Mouse (Mus musculus) limb, embryonic 13.5 days (tissue): Measurements from ENCODE around the gene Trim2. TPM values are rescaled to one million over a fixed set of nuclear protein-coding genes. Genes with fewer than 3 reads are reported as not detected.

ENCODE experiments used
- ATAC-seq: fragments of 200-750 bp; cut with Nextera tagmentation; 2 replicates; pipeline ENCODE4 v1.8.0; 2017; ENCODE audit warnings: low read depth, moderate number of reproducible peaks, moderate TSS enrichment; ENCODE audit not compliant: low FRiP score
- H3K27ac ChIP-seq: fragments of 300-500 bp; sonication (generic); 2 replicates; pipeline ENCODE4 v1.5.1; 2015; ENCODE audit warnings: inconsistent platforms, mild to moderate bottlenecking, moderate library complexity
- H3K27me3 ChIP-seq: fragments of 300-500 bp; sonication (generic); 2 replicates; pipeline ENCODE4 v1.6.1; 2015; ENCODE audit warnings: mild to moderate bottlenecking, inconsistent platforms
- H3K36me3 ChIP-seq: fragments of 300-500 bp; sonication (generic); 2 replicates; pipeline ENCODE4 v1.6.1; 2015; ENCODE audit warnings: inconsistent platforms, mild to moderate bottlenecking, moderate library complexity
- H3K4me1 ChIP-seq: fragments of 300-500 bp; sonication (generic); 2 replicates; pipeline ENCODE4 v1.6.1; 2015; ENCODE audit warnings: inconsistent platforms
- H3K4me2 ChIP-seq: fragments of 300-500 bp; sonication (generic); replicated peaks from 2 replicates; pipeline ENCODE4 v1.6.1; 2015; ENCODE audit warnings: inconsistent platforms, mild to moderate bottlenecking, moderate library complexity
- H3K4me3 ChIP-seq: fragments of 300-500 bp; sonication (generic); 2 replicates; pipeline ENCODE4 v1.5.1; 2015; ENCODE audit warnings: moderate library complexity, mild to moderate bottlenecking, inconsistent platforms
- H3K9ac ChIP-seq: fragments of 300-500 bp; sonication (generic); 2 replicates; pipeline ENCODE4 v1.6.1; 2015; ENCODE audit warnings: mild to moderate bottlenecking, inconsistent platforms
- H3K9me3 ChIP-seq: fragments of 300-500 bp; sonication (generic); 2 replicates; pipeline ENCODE4 v1.6.1; 2016; ENCODE audit warnings: inconsistent platforms
- WGBS: fragments of 180-500 bp; shearing (Covaris S2); methylation state at CpG from one replicate; pipeline ENCODE4 v1.1.7; 2015; 5-methylcytosine and 5-hydroxymethylcytosine counted together
- polyA plus RNA-seq: library from polyadenylated mRNA; unstranded; fragments of >200 nt; fragmentation: Nextera tagmentation; extraction: Ambion mirVana; gene quantifications from 2 replicates; pipeline ENCODE4 v1.2.1, GENCODE M21; 2015

Trim2 gene
- polyA plus RNA-seq, 1 experiment from 2014 or later = 19.7 TPM

GRCm38 (mm10) chr3:84261863-84262262, 44.8 kb downstream of the Trim2 start:
- Histone ChIP-seq H3K36me3 (no peaks in the 10 kb centered on the region), H3K9me3 (no peaks in the 10 kb centered on the region), H3K4me2 (no peak overlapping the region), H3K9ac (no peak overlapping the region), H3K4me3 (no peak overlapping the region), H3K27ac (no peak overlapping the region), H3K4me1 (peaks cover 27% of the 10 kb centered on the region), H3K27me3 (peaks cover 71% of the 10 kb centered on the region)
- WGBS = 86% methylated on average over 6 of the region's 6 CpGs
- ATAC-seq = no peak

- H3K27me3 ChIP-seq = peaks cover 61% of the 10 kb centered on the region
- ATAC-seq = no peak
Measured at GRCm38 (mm10) chr3:84260837-84261236, 45.8 kb downstream of the Trim2 start.

GRCm38 (mm10) chr3:84260024-84260535, 46.6 kb downstream of the Trim2 start:
- peak overlapping the region; percentile 96 for H3K4me2 ChIP-seq

More at GRCm38 (mm10) chr3:84260837-84261236, 45.8 kb downstream of the Trim2 start:
- H3K36me3 ChIP-seq = no peaks in the 10 kb centered on the region
- no peak overlapping the region for H3K4me3 ChIP-seq
- H3K4me2 ChIP-seq = no peak overlapping the region
- no peak overlapping the region for H3K27ac ChIP-seq
- no peaks in the 10 kb centered on the region for H3K9me3 ChIP-seq
- H3K4me1 ChIP-seq = peaks cover 27% of the 10 kb centered on the region
- WGBS = 6% methylated on average over 7 of the region's 7 CpGs
- H3K9ac ChIP-seq = no peak overlapping the region

GRCm38 (mm10) chr3:84259281-84260023, 47.2 kb downstream of the Trim2 start:
- Histone ChIP-seq H3K4me2 (peak overlapping the region; percentile 96), H3K27me3 (peaks cover 51% of the 10 kb centered on the region), H3K9me3 (no peaks in the 10 kb centered on the region), H3K36me3 (no peaks in the 10 kb centered on the region), H3K9ac (peak overlapping the region; percentile 77), H3K4me1 (peaks cover 27% of the 10 kb centered on the region), H3K4me3 (peak overlapping the region; percentile 58), H3K27ac (peak overlapping the region; percentile 48; the same call in 1 of the 2 replicates)
- peak; percentile 78 for ATAC-seq
- WGBS = under 1% methylated on average over 74 of the region's 74 CpGs

More at GRCm38 (mm10) chr3:84260024-84260535, 46.6 kb downstream of the Trim2 start:
- H3K4me3 ChIP-seq = peak overlapping the region; percentile 58
- no peak overlapping the region; the same call in 1 of the 2 replicates for H3K9ac ChIP-seq
- peaks cover 27% of the 10 kb centered on the region for H3K4me1 ChIP-seq
- H3K27me3 ChIP-seq = peaks cover 53% of the 10 kb centered on the region
- ATAC-seq = no peak; the same call in 1 of the 2 replicates
- no peaks in the 10 kb centered on the region for H3K36me3 ChIP-seq
- no peak overlapping the region for H3K27ac ChIP-seq
- 5% methylated on average over 8 of the region's 8 CpGs for WGBS
- H3K9me3 ChIP-seq = no peaks in the 10 kb centered on the region

GRCm38 (mm10) chr3:84258518-84259031, 48.1 kb downstream of the Trim2 start:
- Histone ChIP-seq H3K4me2 (peak overlapping the region; percentile 96), H3K27ac (no peak overlapping the region), H3K9me3 (no peaks in the 10 kb centered on the region), H3K4me3 (peak overlapping the region; percentile 58), H3K27me3 (peaks cover 43% of the 10 kb centered on the region), H3K9ac (no peak overlapping the region), H3K4me1 (peaks cover 27% of the 10 kb centered on the region), H3K36me3 (no peaks in the 10 kb centered on the region)
- ATAC-seq = no peak
- WGBS = 6% methylated on average over 13 of the region's 13 CpGs

GRCm38 (mm10) chr3:84257989-84258517, 48.6 kb downstream of the Trim2 start:
- peaks cover 37% of the 10 kb centered on the region for H3K27me3 ChIP-seq
- no peaks in the 10 kb centered on the region for H3K9me3 ChIP-seq
- whole genome bisulfite sequencing = 17% methylated on average over 10 of the region's 10 CpGs
- no peaks in the 10 kb centered on the region for H3K36me3 ChIP-seq
- H3K27ac ChIP-seq = no peak overlapping the region
- H3K9ac ChIP-seq = no peak overlapping the region
- peak overlapping the region; percentile 58 for H3K4me3 ChIP-seq
- H3K4me1 ChIP-seq = peaks cover 31% of the 10 kb centered on the region
- ATAC-seq = 0 out of 2 replicates have a peak, but pooled peaks have one; percentile 30
- peak overlapping the region; percentile 96 for H3K4me2 ChIP-seq

- H3K4me2 ChIP-seq = no peak overlapping the region
- H3K9ac ChIP-seq = no peak overlapping the region
- peaks cover 15% of the 10 kb centered on the region; the same call in 1 of the 2 replicates for H3K27me3 ChIP-seq
- no peaks in the 10 kb centered on the region for H3K9me3 ChIP-seq
- H3K4me3 ChIP-seq = no peak overlapping the region
- WGBS = 94% methylated on average over 2 of the region's 2 CpGs
- H3K27ac ChIP-seq = no peak overlapping the region
- peaks cover 33% of the 10 kb centered on the region for H3K4me1 ChIP-seq
- no peaks in the 10 kb centered on the region for H3K36me3 ChIP-seq
- ATAC-seq = no peak
Measured at GRCm38 (mm10) chr3:84254520-84254878, 52.2 kb downstream of the Trim2 start.

- ATAC-seq = no peak
- Histone ChIP-seq H3K36me3 (no peaks in the 10 kb centered on the region), H3K27ac (no peak overlapping the region), H3K9me3 (no peaks in the 10 kb centered on the region), H3K27me3 (peaks cover 16% of the 10 kb centered on the region; the same call in 1 of the 2 replicates), H3K9ac (no peak overlapping the region), H3K4me3 (no peak overlapping the region), H3K4me2 (no peak overlapping the region), H3K4me1 (peaks cover 33% of the 10 kb centered on the region)
- WGBS = 84% methylated on average over 9 of the region's 9 CpGs
Measured at GRCm38 (mm10) chr3:84253655-84254519, 52.8 kb downstream of the Trim2 start.

- H3K9ac ChIP-seq = no peak overlapping the region
Measured at GRCm38 (mm10) chr3:84252776-84253654, 53.7 kb downstream of the Trim2 start.

GRCm38 (mm10) chr3:84251721-84252120, 55.0 kb downstream of the Trim2 start:
- H3K4me3 ChIP-seq = no peak overlapping the region
- ATAC-seq = no peak
- whole genome bisulfite sequencing = 34% methylated on average over 4 of the region's 4 CpGs
- no peaks in the 10 kb centered on the region for H3K9me3 ChIP-seq
- no peaks in the 10 kb centered on the region for H3K36me3 ChIP-seq
- no peak overlapping the region; the same call in 1 of the 2 replicates for H3K27ac ChIP-seq
- H3K27me3 ChIP-seq = peaks cover 11% of the 10 kb centered on the region; the same call in 1 of the 2 replicates
- H3K4me1 ChIP-seq = peaks cover 36% of the 10 kb centered on the region
- H3K9ac ChIP-seq = no peak overlapping the region
- 0 out of 2 replicates have a peak overlapping the region, but pooled peaks have one; percentile 7 for H3K4me2 ChIP-seq

More at GRCm38 (mm10) chr3:84252776-84253654, 53.7 kb downstream of the Trim2 start:
- Histone ChIP-seq H3K4me3 (no peak overlapping the region), H3K36me3 (no peaks in the 10 kb centered on the region), H3K27ac (peak overlapping the region; percentile 15; the same call in 1 of the 2 replicates), H3K9me3 (no peaks in the 10 kb centered on the region), H3K4me1 (peaks cover 26% of the 10 kb centered on the region), H3K27me3 (peaks cover 16% of the 10 kb centered on the region; the same call in 1 of the 2 replicates), H3K4me2 (0 out of 2 replicates have a peak overlapping the region, but pooled peaks have one; percentile 2)
- 60% methylated on average over 11 of the region's 11 CpGs for WGBS
- peak; percentile 41; the same call in 1 of the 2 replicates for ATAC-seq
